Mouse (Mus musculus): ENCODE data around the gene Serbp1.
A peak's percentile ranks its signal among the peaks of the same experiment; 100 is the strongest.
"Not testable (repeated sequence)": the region's sequence is repeated elsewhere in the genome, so short reads cannot be mapped to it uniquely, and the experiment has no call there.

The Serbp1 gene

DNA sequence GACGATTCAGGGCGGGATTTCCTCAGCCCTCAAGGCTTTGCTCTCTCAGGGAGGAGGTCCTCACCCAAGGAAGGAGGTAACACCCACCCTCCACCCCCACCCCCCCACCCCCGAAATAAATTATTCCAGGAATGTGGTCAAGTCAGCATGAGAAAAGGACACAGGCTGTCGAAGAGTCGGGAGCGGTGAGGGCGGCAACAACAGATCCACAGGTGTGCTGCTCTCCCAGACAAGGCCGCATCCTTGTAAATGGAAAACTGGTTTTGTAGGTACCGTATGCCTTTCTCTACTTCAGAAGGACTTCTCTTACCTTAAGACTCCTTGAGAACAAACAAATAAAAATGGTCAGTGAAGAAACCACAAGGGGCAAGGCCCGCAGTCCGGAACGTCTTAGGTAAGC is at the start of gene Serbp1:
Serbp1 (plus strand) TSS at position 200 of the 400 bp plus-strand sequence.
- no peak for DNase-seq

DNA sequence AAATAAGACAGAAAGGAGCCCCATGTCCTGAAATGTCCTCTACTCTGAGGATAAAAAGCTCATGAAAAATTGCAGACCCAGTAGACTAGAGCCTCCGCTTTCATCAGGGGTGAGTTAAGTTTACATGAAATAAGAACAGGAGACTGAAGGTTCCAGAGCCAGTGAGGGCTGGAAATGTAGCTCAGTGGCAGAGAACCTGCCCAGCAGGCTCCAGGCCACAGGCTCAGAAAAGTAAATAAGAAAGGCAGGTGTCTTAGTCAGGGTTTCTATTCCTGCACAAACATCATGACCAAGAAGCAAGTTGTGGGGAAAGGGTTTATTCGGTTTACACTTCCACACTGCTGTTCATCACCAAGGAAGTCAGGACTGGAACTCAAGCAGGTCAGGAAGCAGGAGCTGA is 44.4 kb upstream of the Serbp1 start:
- DNase-seq = no peak

DNA sequence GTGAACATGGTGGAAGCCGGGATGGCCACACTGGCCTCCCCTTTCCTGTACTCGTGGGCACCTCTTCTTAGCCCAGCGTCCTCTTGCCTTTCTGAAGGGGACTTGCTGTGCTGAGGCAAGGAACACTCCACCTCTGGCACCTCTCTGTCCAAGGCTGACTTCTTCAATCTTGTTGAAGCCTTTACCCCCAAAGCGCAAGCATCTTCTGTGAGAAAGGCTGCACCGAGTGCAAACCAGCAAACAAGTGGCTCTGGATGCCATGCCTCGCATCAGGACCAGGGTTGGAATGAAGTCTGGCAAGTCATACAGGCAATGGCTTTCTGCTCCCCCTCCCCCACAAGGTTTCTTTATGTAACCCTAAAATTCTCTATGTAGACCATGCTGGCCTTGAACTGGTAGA is 43.4 kb upstream of the Serbp1 start:
- no peak for DNase-seq

DNA sequence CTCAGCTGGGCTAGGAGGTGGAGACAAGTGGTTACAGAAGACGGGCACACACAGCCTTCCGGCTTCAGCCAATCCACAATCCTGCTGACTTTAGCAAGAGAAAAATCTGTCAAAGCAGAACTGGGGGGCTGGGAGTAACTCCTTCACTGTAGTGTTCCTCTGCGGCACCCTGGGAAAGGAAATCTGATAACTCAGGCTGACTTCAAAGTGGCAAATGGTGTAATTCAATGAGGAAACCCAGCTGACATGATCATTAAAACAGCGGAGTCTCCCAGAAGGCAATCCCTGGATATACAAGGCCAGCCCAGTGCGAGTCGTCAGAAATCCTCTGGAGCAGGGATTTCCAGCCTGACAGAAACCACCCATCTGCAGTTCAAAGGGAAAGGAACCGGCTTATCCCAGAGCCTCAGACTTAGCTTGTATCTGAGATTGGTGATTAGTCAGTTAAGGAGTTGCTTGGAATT is 42.8 kb upstream of the Serbp1 start:
- DNase-seq = no peak

DNA sequence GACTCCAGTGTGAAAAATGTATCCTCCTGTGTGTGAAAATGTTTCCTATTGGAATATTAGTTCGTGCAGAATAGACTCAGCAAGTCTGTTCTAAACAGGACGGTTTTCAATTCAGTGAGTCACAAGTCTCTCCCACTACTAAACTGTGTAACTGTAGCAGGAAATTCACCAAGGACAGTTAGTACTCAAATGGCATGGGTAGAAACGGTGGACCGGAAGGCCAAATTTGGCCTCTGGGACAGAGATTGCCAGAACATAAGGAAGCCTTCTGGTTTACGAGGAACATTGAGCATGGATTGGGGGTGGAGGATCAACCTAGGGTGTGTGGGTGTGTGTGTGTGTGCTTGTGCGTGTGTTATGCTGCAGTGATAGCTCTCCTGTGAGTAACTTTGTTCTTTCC is 41.2 kb upstream of the Serbp1 start:
- DNase-seq = no peak

DNA sequence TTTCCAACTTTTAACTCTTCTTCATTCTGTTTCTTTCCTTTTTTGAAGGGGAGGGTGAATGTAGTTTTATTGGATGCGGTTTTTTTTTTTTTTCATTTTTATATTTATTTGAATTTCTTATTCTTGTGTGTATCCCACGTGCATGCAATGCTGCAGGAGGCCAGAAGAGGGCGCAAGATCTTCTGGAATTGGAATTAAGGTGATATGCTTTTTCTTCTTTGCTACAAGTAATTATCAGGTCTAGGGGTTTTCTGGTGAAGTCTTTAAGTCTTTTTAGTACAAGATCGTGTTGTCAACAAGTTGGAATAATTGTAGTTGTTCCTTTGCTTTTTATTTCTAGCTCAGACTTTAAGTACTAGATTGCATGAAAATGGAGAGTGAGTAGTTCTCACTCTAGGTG is 39.9 kb upstream of the Serbp1 start:
- peak; percentile 46 for DNase-seq

DNA sequence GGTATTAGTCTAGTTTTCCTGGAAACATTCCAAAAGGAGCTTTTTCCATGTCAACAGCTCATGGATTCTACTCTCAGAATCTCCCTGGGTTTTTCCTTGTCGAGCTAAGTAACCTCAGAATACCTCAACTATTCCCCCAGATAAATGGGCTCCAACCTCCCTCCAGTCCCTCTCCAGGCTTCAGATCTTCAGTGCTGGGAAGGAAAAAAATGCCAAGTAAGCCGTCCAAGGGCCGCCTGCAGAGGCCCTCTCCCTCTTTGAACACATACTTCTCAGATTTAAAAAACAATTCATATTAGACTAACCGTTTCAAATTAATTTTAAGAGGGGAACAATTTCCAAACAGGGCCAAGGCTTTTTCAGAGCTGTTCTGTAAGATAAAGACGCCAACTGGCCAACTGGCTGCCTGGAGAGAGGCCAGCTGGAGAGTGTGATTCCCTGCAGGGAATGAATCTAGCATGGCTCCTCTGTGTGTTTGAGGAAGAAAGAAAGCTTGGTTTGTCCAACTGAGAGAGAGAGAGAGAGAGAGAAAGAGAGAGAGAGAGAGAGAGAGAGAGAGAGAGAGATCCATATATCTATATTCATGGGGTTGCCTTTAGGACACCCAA is 37.2 kb upstream of the Serbp1 start:
- no peak for DNase-seq

DNA sequence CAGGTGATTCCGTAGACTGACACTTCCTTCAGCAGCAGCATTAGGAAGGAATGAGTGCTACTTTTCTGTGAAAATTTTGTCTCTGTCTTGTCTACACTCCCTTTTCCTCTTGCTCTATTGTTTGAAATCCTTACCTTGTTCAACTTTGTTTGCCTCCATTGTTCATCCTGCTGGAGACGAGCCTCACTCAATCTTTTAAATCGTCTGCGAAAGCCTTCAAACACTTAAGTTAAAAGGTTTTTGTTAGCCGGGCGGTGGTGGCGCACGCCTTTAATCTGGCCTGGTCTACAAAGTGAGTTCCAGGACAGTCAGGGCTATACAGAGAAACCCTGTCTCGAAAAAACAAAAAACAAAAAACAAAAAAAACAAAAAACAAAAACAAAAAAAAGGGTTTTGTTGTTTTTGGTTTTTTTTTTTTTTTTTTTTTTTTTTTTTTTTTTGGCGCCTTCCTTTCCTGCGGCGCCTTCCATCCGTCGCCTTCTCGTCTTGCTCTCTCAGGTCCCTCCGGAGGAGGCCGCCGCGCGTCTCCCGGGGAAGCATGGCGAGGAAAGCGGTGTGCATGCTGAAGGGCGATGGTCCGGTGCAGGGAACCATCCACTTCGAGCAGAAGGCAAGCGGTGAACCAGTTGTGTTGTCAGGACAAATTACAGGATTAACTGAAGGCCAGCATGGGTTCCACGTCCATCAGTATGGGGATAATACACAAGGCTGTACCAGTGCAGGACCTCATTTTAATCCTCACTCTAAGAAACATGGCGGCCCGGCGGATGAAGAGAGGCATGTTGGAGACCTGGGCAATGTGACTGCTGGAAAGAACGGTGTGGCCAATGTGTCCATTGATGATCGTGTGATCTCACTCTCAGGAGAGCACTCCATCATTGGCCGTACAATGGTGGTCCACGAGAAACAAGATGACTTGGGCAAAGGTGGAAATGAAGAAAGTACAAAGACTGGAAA is 32.6 kb upstream of the Serbp1 start:
- DNase-seq = no peak

DNA sequence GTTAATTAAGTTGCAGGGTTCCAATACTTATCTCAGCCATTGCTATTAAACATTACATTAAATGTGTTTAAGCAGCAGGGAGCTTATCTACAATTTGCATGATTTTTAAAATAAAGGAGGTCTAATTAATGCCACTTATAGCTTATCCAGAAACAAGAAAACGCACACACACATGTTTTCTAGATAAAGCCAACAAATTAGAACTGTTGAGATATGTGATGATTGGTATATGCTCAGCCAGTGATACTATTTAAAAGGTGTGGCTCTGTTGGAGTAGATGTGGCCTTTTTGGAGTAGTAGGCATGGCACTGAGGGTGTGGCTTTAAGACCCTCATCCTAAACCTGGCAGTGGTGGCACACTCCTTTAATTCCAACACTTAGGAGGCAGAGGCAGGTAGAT is 25.6 kb upstream of the Serbp1 start:
- DNase-seq = no peak

DNA sequence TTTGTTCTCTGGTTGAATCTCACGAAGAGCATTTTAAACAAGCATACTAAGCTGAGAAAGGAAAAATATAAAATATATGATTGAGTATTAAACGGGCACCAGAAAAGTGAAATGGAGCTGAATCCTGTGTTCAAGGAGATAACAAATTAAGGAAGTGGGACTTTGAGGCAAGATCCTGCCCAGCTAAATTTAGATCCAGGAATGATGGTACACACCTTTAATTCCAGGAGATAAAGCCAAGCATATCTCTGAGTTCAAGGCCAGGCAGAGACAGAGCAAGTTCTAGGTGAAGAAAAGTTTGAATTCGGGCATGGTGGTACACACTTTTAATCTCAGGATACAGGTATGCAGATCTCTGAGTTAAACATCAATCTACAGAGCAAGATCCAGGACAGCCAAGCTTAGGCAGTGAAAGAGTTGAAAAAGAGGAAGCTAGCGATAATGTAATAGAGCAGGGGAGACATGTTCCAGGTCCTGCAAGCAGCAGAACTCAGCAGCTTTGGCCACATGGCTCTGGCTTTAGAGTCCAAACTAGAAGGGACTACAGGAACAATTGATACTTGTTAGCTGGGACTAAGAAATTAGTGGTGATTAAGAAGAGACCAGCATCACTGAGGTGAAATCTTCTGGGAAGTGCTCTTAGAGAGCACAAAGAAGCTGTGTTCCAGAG is 24.4 kb upstream of the Serbp1 start:
- DNase-seq = no peak

DNA sequence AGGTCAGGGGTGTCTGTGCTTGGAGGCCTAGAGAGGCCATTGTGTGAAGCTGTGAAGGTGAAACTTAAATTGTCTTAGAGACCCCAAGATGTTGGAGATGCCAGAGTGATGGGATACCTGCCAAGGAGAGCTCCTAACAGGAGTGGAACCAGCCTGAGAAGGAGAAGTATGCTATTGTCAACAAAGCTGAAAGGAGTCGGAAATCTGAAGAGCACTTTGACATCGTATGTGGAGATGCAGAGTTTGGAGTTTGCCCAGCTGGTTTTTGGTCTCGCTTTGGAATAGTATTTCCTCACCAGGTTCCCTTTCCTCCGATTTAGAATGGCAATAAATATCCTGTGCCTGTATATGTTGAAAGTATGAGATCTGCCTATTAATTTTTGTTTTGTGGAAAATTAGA is 20.6 kb upstream of the Serbp1 start:
- DNase-seq = no peak

DNA sequence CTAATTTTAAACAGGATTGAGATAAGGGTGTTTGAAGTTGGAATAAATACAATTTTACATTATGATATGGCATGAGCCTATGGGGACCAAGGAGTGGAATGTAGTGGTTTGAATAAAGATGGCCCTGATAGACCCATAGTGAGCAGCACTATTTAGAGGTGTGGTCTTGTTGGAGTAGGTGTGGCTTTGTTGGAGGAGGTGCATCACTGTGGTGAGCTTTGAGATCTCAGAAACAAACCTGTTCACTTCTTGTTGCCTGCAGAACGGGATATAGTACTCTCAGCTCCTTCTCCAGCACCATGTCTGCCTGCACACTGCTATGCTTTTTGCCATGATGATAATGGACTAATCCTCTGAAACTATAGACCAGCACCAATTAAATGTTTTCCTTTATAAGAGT is 20.1 kb upstream of the Serbp1 start:
- no peak for DNase-seq

DNA sequence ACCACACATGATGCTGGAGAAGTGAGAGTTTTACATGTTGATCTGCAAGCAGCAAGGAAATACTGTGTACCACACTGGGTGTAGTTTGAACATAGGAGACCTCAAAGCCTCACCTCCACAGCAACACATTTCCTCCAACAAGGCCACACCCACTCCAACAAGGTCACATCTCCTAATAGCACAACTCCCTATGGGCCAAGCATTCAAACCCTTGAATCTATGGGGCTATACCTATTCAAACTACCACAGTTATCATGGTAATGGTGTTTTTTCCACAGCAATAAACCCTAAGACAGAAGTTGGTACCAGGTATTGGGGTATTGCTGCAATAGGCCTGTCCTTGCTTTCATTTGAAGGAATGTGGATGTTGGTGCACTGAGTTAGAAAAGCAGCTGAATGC is 19.4 kb upstream of the Serbp1 start:
- no peak for DNase-seq

DNA sequence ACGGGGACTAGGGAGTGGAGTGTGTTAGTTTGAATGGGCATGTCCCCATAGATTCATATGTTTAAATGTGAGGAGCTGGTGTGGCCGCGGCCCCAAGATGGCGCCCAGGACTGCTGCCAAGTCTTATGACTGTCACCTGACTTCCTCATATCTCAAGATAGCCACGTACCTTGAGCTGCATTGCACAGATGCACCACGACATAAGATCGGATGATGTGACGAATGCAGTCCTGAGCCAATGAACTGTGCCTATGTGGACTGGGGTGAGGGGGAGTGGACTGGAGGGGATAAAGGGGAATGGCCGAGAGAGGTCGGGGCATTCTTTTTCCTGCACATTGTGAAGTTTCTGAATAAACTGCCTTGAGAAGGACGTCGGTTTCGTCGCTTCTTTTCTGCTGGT is 18.0 kb upstream of the Serbp1 start:
- not testable (repeated sequence) for DNase-seq

DNA sequence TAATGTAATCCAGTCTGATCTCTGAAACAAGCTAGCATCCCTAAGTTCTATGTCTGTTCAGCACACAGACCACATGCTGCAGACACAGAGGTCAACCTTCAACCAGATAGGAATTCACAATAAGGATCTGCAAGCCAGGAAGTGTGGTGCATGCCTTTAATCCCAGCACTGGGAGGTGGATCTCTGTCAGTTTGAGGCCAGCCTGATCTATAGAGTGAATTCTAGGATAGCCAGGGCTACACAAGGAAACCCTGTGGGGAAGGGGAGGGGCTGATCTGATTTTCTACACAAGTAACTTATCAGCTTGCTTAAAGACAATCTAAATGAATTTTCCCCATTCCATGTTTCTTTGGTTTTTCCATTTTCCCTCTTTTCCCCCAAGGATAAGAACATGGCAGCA is 17.2 kb upstream of the Serbp1 start:
- no peak for DNase-seq

DNA sequence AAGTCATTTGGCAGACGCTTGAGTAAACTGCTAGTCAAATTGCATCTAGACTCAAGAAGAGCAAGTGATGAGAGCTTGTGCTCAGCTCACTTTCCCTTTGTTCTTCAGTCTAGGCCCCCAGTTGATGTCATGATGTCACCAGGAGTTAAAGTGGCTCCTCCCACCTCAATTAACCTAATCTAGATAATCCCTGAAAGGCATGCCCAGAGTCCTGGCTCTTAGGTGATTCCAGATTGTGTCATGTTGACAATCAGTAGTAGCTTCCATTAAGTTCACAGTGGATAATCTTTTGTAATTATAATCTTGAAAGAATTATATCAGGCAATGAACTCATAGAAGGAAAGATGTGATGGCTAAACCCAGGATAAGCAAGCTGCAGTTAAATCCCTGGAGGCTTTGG is 14.9 kb upstream of the Serbp1 start:
- no peak for DNase-seq

DNA sequence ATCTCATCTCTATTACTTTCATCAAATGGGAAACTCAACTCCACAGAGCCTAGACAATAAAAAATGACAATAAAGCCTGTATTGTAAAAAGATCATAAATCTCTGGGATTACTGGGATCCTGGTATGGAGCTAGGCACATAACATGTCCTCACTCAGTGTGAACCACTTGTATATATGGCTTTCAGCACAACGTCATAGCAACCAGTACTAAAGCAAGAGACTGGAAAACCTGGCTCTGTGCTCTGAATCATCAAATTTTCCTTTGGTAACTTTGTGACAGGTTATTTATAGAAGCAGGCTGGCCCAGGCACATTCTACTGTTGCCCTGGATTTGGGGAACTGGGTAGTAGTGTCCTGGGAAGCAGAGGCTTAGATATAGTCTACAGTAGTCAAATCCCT is 14.5 kb upstream of the Serbp1 start:
- DNase-seq = no peak

DNA sequence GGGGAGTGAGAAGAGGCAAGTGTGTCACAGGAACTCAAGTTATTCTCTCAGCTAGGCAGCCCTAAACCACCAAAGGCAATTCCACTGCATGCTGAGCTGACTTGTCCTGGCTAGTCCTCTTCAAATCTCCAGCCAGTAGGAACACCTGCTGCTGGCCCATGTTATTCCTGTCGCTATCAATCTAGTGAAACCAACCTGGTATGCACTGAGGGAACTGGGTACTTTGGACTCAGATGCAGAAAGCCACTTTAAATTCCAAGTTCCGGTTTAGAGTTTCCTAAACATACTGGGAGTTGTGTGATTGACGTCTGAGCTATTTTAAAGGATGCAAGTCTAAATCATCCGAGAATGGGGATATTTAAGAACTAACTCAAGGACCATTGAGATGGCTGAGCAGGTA is 11.7 kb upstream of the Serbp1 start:
- DNase-seq = no peak

DNA sequence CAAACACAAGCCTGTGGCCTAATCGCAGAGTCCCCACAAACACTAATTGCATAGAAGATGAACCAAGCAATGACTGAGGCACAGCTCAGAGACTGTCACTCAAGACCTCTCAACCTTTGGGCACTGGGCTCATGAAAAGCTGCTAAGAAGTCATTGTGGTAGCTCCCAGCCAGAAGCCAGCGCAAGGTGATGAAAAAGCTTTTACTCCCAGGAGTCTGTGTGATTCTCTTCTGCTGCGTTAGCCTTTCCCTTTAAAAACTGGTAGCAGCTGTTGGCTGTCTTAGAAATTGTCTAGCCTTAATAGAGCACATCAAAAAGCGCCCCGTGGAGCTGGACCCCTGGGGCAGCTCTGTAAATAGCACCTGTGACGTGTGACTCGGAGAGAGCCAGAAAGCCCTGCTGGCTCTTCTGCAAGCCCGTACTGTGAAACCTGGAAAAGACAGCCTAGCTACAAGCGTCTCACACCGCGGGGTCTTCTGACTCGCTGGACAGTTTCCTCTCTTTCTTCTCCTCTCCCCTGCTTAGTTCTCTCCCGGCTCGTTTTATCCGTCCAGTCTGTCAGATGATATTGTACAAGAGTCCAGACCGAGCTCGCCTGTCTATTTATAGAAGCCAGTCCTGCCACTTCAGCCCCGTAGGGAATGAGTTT is 9.4 kb upstream of the Serbp1 start:
- DNase-seq = no peak

DNA sequence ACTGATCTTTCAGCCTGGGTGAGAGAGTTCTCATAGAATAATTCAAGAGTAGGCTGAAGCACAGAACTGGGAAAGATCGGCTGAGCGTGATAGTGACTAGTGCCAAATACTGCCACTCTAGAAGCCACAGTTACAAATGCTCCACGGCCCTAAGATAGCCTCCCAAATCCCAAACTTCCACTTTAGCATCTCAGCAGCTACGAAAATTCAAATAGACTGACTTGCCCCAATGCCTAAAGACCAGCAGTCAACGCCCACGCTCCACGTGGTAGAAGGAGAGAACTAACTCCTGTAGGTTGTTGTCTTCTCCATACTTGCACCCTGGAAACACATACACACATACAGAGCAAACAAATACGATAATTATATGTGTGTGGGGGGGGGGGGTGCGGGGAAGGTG is 8.5 kb upstream of the Serbp1 start:
- DNase-seq = no peak

DNA sequence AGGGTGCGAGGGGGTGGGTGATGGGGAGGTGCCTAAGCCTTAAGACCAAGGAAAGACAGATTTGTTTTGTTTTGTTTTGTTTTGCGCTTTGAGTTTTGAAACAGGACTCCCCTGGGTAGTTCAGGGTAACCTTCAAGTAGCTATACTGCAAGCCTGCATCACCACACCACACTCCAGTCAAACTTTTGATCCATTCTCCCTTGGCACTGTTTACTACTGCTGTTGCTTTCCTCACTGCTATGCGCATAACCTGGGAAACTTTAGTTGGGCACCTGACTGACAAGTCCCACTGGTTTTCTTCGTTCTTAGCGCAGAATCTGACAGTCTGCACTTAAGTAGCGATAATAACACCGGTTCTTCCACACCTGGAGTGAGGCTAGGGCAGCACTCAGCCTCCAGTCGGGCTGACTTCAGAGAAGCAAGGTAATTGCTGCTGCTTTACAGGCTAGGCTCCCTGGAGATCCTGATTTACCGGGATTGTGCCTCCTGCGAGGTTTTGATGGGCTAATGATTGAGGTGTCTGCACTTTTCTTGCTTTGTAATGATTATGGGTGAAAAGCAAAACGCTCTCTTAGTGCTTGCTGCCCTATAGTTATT is 8.0 kb upstream of the Serbp1 start:
- no peak for DNase-seq

DNA sequence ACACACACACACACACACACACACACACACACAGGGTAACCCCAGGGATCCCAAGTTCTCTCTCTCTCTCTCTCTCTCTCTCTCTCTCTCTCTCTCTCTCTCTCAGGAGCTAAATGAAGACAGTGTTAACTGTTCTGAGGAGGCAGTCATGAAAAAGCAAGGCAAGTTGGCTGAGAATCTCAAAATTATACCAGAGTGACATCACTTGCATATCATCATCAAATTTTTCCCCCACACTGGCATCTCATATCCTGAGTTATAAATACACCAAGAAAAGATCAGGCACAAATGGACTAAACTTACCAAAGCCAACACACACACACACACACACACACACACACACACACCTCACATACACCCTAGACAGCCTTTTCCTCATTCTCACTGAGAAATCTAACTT is 7.0 kb upstream of the Serbp1 start:
- DNase-seq = no peak

DNA sequence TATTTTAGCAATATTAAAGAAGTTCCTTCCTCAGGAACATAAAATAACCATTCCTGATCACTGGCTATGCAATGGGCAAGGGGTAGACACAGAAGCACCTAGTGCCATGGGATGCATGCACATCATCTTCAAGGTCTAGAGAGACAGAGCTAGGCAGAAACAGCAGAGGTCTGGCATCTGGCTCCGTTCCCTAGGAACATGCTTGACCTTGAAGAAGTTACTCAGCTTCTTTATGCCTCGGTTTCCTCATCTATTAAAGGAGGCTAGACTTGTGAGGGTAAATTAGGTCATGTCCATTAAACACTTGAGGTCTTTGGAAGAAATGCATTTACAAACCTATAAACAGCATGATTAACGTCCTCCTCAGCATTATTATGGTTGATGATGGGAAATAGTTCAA is 2.3 kb upstream of the Serbp1 start:
- DNase-seq = no peak
